Mouse (Mus musculus) frontal cortex, postnatal 10 days (tissue): ENCODE measurements around the gene Hcfc1.

Experiments
- DNase-seq, 2 experiments: peaks; one replicate each; pipeline ENCODE4 v3.0.0; 2022; ENCODE audit warnings: low spot score in 2 of 2, mixed read lengths in 1 of 2

Hcfc1 gene

DNA sequence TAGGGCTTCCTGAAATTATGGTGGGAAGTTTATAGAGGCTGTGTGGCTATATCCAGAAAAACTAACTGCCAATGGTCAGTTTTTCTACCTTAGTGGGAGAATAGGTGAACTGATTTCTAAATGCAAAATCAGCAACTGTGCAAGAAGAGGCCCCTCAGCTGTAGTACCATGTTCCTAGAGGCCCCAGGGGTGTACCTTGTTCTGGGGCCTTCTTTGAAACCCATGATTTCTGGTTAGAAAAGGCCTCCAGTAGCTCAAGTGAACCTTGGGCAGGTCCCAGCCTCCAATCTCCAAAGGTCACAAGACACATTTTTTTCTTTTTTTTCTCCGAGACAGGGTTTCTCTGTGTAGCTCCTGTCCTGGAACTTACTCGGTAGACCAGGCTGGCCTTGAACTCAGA is 23.9 kb downstream of the Hcfc1 start:
- no peak for DNase-seq

DNA sequence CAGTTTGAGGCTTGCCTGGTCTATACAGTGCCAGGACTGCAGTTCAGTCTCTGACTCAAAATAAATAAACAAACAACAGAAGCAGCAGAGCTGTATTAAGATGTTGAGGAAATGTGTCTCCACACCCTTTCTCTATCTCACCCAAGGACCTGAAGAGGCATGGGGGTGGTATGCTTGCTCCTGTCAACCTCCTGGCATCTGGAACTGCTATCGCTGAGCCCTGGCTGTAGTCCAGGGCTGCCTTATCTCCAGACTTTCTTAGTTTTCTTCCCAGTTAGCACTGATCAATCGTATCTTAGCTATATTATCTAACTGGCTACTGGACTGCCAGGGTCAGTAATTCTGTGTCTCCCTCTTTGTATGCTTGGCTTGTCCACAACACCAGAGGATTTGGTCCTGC is 24.3 kb downstream of the Hcfc1 start:
- DNase-seq, result no peak

DNA sequence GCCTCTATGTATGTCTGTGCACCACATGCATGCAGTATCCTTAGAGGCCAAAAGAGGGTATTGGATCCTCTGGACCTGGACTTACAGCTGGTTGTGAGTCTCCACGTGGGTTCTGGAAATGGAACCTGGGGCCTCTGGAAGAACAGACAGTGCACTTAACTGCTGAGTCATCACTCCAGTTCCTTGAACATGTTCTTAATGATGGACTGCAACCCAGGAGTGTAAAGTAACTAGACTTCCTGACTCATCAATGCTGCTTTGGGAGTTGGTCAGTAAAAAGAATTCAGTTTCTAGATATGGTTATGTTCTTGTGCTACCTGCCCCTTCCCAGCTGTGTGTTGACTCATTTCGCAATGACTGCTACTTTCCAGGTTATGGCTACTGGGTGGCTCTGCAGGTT is 34.3 kb downstream of the Hcfc1 start:
- no peak for DNase-seq

DNA sequence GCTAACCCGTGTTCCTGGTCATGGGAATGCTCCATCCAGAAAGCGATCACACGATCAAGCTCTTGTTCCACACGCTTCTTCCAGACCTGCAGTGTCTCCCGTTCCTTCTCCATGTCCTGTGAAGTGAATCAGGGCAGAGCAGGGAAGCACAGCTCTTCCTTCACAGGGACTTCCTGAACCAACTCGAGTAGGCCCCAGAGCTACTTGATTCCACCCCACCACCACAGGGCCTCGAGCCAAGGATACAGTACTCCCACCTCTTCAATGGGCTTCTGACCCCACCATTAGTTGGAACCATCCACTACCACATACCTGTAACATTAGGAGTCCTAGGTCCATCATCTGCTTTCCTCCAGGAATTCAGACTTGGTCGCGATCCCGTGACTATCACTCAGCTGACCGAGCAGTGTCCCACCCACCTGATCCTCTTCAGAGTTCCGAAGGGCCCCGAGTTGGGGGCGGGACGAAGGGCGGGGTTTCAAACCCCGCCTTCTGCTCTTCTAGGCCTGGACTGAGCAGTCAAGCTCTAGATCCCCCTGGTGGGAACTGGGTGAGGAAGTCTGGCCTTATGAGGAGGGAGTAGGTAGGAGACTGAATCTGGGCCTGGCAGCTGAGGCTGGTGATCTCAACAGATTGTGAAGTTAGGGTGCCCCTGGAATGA is 35.6 kb downstream of the Hcfc1 start, which contains the start of gene Renbp:
Gene Renbp, minus strand, starts transcription at position 449 of the 661 bp plus-strand sequence.
- DNase-seq, result peak; percentile 31 to 33

DNA sequence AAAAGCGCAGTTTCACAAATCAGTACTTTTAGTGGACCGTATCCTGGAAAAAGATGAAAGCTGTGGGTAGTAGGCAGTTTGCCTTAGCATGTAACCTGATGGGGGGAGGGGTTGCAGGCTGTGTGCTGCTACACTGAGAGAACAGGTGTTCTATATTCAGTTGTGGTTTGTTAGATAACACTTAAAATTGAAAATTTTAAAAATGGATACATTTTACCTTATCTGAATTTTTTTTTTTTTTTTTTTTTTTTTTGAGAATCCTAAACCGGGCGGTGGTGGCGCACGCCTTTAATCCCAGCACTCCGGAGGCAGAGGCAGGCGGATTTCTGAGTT is 43.6 kb downstream of the Hcfc1 start:
- DNase-seq, result no peak

DNA sequence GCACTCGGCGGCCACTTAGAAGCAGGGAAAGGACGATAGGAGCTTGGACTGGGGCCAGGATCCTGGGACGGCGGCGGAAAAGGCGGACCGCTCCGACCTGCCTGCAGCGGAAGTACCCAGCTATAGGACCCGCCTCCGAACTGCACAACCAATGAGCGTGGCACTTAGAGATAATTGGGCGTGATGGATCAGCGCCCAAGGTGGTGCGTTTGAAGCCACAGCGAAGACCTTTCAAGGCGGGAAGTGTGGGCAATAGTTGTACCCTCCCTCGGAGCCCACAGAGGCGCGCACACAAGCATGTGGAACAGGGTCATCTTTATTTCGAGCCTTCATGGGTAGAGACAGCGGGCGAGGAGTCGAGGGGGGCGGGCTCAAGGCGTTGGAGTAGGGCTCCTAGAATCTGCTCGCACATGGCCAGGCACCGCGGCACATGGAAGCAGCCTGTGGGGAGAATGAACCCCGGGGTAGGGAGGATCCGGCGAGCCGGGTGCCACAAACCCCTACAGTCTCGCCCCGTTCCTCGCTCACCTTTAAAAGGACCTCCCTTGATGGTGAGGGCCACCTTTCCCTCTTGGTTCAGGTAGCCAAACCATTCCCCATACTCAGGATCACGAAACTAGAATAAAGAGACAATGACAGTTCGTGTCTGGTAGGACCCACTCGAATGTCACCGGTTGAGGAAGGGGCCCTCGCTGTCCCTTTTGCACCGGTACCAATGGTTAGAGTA is 44.2 kb downstream of the Hcfc1 start, which contains the start of the genes Arhgap4 and Naa10:
Gene Arhgap4, minus strand, starts transcription at position 48 of the 727 bp plus-strand sequence.
Gene Naa10, minus strand, starts transcription at position 122 of the 727 bp plus-strand sequence.
- peak; percentile 81 to 85 for DNase-seq

DNA sequence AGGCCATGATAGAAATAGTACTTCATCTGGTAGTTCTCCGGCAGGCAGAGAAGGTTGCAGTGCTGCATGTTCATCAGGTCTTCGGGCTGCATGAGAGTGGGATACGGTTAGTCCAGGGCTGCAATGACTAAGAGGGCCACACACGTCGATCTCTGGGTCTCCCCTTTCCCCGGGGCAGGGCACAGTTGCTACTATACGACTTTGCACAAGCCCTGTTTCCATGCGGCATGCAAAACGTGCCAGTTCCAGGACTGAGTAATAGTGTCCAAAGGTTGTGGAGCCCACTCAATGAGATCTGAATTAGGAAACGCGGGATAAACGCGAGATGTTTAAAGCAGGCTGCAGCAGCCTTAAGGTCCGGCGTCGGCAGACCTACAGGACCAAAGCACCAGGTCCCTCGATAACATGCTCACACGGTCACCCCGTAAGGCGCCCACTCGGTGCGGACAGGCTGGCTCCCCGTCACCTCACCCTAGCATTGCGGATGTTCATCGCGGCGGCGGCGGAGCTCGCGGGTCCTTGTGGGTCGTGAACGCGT is 44.8 kb downstream of the Hcfc1 start:
- no peak for DNase-seq

DNA sequence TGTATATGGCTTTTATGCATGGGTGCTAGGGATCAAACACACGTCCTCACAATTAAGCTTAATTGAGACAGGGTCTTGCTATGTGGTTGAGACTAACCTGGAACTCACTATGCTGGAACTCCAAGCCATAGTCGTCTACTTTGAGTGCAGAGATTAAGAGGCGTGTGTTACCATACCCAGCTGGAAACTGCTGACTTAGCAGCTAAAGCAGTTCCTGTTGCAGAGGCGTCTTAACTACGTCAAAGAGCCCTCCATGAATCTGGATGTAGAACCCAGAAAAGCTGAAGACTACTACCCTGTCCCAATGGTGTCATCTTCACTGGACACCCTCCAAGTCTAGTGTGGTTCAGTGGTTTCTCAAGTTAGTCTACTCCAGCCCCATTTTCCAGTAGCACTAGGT is 47.5 kb downstream of the Hcfc1 start:
- no peak for DNase-seq

DNA sequence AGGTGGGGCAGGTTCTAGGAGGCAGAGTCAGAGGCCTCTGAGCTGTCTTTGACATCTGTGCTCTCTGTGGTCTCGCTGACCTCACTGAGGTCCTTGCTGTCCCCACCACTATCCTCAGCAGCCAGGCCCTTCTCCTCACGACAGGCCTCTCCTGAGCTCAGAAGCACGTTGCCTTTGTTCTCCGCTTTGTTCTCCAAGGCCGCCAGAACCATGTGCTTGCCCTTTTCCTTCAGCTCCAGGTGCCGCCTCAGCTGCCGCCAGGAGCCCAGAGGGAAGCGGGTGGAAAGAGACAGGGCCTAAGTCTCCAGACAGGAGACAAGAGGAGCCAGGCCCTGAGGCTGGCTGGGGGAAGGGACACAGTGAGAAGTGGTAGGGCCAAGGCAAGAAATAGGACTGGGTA is 49.2 kb downstream of the Hcfc1 start:
- DNase-seq, result no peak

DNA sequence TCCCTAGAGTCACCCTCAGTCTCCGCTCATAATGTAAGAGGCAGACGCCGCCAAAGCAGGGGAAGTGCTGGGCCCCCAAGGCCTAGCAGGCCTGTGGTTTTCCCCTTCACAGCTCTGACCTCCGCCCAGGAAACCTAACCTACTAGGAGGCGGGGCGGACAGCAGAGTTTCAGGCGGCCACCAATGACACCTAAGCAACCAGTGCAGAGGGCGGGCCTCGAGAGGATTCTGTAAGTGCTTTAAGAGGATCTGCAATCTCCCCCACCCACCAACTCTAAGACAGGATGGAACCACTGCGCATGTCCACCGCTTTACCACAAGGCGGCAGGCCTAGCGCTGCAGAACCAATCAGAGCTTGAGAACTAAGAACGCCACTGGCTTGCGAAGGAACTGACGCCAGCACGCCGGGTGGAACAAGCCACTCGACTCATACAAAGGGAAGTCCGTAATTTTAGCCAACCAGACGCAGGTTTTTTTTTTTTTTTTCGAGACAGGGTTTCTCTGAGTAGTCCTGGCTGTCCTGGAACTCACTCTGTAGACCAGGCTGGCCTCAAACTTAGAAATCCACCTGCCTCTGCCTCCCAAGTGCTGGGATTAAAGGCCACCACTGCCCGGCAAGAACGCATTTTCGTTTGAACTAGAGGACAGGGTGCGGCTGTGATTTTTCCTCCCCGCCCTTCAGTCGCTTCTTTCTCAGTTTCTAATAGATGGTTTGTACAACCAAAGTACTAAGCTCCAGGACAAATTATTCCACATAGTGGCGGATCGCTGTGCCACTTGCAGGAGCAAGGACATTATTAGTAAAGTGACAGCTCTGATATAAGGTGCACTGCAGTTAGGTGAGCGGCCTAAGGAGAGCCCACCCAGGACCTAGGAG is 51.1 kb downstream of the Hcfc1 start:
- peak; percentile 81 to 89 for DNase-seq

DNA sequence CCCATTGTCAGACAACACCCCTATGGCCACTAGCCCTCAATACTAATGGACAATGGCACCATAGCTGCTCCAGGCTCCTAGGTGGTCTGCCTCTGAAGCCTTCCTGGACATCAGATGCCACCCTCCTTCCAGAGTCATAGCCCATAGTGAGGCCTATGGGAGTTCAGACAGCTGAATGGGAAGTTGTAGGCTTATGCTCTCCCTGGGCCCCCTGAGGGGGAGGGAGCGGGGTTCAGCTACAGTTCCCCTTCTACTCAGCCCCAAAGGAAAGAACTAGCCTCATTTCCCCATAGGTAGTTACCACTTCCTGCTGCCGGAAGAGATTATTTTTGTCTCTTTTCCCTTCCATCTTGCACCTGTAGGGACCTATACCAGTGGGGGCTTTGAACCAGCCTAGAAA is 54.6 kb downstream of the Hcfc1 start:
- DNase-seq, result no peak

DNA sequence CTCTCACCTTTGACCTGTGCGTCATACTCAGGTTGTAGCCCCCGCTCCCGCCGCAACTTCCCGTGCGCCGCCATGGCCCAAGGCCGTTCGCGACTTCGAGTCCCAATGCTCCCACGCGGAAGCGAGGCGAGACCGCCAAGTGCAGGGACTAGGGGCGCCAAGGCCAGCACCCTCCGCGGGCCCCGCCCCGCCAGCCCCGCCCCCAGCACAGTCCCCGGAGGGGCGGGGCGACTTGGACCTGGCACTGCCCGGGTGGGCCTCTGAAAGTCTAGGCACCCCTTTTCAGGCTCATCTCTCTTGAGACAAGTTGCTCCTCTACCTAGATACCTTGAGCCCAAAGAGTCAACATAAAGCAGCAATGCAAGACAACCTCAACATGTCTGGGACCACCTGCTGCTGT is 55.0 kb downstream of the Hcfc1 start:
- peak in 1 of 2 experiments; percentile 14 for DNase-seq

DNA sequence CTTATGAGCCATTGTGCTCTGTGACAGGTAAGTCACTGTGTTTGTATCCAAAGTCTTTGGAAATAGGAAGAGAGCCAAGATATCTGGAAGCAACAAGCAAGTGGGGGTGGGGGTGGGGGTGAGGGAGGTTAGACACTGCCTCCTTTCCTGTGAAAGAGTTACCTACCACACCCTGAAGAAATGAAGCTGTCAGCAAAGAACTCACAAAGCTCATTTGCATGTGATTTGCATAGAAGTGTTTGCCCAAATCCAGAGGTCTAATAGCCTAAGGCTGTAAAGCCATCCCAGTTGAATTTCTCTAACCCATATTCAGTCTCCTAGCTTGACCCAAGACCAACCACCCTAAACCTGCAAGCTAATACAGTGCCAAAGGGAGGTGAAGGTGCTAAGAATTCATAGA is 55.7 kb downstream of the Hcfc1 start:
- no peak for DNase-seq

DNA sequence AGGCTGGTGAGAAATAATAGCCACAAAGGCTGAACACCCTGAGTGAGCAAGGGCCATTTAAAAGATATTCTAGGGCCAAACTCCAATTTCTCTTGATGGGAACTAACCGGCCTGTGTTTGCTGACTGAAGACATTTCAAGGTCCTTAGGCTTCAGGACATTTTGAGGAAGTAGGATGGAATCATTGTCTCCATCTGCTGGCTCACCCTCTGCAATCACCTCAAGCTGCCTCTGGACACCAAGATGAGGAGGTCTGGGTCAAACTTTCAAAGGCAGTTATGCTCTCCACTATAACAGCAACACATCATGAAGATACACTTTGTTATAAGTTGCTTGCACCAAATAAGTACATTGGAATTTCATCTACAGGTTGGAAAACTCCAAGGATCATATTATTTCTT is 56.1 kb downstream of the Hcfc1 start:
- no peak for DNase-seq

DNA sequence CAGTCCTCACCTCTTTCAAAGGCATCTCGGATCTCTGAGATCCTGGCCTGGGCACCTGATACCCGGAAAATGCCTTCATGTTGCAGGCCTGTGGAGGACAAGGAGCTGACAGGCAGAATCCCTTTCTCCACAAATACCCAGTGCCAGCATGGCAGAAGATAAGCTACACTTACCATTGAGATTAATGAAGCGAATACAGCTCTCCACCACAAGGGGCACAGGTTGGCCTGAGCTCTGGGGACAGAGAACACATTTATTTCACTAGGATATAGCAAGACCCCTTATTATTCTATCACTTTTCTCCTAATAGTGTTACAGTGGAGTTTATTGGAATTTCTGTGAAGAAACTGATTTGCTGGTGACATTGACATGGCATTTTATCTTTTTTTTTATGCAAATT is 68.2 kb downstream of the Hcfc1 start:
- no peak for DNase-seq

DNA sequence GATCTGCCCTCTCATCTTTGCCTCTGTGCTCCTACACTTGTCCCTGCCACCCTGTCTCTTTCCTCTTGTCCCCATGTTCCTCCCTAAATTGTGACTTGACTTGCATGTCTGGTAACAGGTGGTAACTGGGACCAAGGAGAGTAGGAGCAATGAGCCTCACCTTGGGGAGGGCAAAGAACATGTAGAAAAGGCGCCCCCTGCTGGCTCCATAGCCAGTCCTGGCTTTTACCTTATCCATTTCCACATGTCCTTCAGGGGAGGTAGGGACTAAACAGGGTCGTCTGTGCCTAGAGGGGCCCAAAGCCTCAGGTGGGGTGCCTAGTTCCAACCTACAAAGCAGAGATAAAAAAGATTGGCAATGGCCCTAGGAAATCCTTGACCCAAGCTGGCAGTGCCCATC is 70.4 kb downstream of the Hcfc1 start, which contains the start of gene L1cam:
Gene L1cam, minus strand, starts transcription at position 387 of the 400 bp plus-strand sequence.
- no peak for DNase-seq

DNA sequence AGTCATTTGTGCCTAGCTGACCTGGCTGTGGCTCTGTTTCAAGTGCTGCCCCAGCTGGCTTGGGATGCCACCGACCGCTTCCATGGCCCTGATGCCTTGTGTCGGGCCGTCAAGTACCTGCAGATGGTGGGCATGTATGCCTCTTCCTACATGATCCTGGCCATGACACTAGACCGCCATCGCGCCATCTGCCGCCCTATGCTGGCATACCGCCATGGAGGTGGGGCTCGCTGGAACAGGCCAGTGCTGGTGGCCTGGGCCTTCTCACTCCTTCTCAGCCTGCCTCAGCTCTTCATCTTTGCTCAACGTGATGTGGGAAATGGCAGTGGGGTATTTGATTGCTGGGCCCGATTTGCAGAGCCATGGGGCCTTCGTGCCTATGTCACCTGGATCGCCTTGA is 73.3 kb downstream of the Hcfc1 start:
- no peak for DNase-seq
